Mouse (Mus musculus) left cerebral cortex, postnatal 14 days (tissue): ENCODE results near the gene Ldhb. TPM values are rescaled to one million over a fixed set of nuclear protein-coding genes. Genes with fewer than 3 reads are reported as not detected.
A peak's percentile ranks its signal among the peaks of the same experiment; 100 is the strongest.
"Not testable (repeated sequence)": the region's sequence is repeated elsewhere in the genome, so short reads cannot be mapped to it uniquely, and the experiment has no call there.

Experiments used
- DNase-seq, 2 experiments: peaks; one replicate each; pipeline ENCODE4 v3.0.0; 2021 to 2022; ENCODE audit warnings: low spot score in 2 of 2, mixed read lengths in 1 of 2
- intact Hi-C: fragments of 180-260 bp; cut with DNase I; formaldehyde crosslinking; loops from one replicate; pipeline ENCODE4 v1.15.1; 2025
- total RNA-seq, 2 experiments: library from RNA; stranded (reverse); gene quantifications; 2 replicates each; pipeline ENCODE4 v1.2.3; 2021

The Ldhb gene
- total RNA-seq, 2 experiments from 2014 or later = 689 to 743 TPM

DNA sequence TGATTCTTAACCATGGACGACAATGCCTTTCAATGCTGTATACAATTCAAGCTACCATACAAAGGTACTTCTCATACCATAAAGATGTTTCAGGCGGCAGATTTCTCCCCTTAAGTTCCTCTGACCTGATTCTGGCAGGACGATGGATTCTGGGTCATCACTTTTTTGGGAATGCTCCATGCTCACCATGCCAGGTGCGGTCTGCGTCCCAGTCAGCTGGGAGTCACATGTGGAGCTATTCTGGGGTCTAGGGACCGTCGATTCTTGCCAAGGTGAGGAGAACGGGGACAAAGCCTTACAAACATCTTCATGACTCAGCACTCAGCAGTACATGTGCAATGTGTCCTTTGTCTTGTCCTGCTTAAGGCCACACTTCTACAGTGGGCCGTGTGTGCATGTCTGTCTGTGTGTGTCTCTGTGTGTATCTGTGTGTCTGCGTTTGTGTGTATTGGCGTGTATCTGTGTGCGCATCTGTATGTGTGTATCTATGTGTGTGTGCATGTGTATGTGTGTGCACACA lies 13.9 kb upstream of the Ldhb start:
- intact Hi-C loops = no loop called here
- DNase-seq = no peak

DNA sequence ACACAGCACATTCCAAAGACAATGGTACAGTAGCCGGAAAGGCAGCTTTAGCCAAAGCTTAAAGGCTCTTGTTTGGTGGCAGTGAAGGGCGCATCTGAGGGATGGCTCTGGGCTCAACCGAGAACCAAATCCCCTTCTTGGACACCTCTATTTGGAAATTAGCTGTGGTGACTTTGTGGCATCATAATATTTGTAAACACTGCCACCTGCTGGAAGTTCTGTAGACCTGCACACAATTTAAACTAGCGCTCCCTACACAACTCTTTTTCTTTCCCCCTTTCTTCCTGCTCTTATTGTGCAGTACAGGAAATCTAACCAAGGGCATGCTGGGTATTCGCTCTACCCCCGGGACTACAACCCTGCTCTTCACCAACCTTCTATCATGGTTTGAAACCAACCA lies 11.4 kb upstream of the Ldhb start:
- intact Hi-C loops = loop anchor here (5.0 kb wide), 2 partner anchors 42 to 157 kb away; no protein-coding TSS in a partner anchor

DNA sequence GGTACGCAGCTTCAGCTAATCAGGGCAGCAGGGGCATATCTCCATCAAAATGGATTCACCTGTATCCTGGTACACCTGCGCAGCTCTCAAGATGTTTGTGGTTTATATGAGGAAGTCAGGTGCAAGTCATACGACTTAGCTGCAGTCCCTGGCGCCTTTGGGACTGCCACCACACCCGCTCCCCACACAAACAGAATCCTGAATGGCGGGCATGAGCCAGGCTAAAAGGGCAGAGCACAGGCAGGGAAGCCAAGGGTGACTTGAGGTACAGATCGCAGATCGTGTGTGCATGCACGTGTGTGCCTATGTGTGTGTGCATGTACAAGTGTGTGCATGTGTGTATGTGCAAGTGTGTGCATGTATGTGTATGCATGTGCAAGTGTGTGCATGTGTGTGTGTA lies 7.6 kb upstream of the Ldhb start:
- intact Hi-C loops = loop anchor here (5.0 kb wide), 2 partner anchors 38 to 153 kb away; no protein-coding TSS in a partner anchor
- not testable (repeated sequence) for DNase-seq

More for the DNA sequence above, 11.4 kb upstream of the Ldhb start:
- peak; percentile 30 to 33 for DNase-seq

DNA sequence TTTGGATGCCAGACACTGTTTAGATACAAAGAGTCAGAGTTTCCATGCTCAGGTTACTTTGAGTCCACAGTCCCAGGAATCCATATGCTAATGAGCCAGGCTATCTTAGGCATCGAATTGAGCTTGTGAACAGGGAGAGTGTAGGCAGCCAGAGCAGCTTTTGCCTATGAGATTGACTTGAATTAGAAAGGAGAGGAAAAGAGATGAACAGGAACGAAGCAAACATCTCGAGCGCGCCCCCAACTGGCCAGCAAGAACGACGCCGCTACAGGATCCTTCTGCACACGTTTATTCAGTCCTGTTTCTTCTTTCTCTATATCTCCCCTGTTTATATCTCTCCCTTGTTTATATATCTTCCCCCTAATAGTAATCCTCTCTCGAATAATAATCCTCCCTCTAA lies 7.2 kb upstream of the Ldhb start:
- intact Hi-C loops = loop anchor here (5.0 kb wide), 2 partner anchors 38 to 153 kb away; no protein-coding TSS in a partner anchor
- DNase-seq = peak; percentile 80 to 85

DNA sequence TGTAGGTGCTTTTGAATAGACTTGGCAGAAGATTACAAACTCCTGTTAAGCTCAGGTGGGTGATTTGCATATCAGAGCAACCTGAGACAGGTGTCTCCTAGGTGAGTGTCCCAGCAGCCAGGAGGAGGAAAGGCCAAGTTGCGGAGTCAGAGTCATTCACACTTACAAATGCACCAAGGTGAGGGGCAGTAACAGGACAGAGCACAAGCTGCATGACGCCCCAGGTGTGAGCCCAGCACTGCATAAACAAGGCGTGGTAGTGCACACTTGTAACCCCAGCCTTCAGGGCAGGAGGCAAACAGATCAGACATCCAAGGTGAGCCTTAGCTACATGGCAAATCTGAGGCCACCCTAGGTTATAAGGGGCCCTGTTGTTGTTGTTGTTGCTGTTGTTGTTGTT lies 5.1 kb upstream of the Ldhb start:
- no peak for DNase-seq
- intact Hi-C loops = no loop called here

DNA sequence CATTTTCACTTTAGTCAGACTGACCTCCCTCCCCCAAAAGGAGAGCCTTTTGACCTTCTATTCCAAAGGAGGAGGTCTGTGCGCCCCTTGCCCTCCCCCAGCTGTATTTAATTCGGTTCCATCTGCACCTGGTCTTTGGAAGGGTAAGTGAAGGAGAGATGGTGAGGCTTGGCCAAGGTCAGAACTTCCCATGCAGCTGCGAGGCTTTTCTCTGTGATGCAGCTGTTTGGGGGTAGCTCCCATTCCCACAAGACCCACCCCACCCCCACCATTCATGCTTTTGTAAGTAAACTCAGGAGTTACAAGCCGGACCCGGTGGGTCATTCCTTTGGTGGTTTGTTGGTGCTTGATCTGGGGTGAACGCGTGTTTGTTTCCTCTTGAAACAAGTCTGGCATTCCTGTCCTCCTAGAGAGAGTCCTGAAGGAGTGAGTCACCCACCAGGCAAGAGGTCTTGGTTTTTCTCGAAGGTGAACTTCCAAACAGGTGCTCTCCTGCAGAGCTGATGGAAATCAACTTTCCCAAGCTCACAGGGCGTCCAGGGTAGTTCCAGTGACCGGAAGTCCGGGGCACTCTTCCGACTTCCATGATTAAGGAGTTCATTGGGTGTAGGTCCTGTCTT lies 3.9 kb upstream of the Ldhb start:
- no peak for DNase-seq
- intact Hi-C loops = no loop called here

DNA sequence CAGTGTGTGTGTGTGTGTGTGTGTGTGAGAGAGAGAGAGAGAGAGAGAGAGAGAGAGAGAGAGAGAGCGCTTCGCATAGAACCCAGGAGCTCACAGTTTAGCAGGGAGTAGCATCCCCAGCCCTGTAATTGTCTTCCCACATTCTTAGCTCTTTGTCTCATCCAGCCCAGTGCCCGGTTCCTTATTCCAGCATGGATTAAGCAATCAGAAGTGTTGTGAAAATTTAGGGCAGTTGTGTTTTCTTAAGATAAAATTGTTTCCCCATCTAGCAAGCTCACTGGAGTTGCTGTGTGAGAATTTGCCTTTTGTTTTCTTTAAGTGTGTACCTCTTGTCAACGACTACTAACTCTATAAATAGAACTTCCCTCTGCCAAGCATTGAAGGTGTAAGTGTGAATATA lies 906 bp upstream of the Ldhb start:
- intact Hi-C loops = loop anchor here (5.0 kb wide), 1 partner anchor 121 kb away; the partner anchor contains the start of genes Golt1b and Recql
- DNase-seq = no peak

DNA sequence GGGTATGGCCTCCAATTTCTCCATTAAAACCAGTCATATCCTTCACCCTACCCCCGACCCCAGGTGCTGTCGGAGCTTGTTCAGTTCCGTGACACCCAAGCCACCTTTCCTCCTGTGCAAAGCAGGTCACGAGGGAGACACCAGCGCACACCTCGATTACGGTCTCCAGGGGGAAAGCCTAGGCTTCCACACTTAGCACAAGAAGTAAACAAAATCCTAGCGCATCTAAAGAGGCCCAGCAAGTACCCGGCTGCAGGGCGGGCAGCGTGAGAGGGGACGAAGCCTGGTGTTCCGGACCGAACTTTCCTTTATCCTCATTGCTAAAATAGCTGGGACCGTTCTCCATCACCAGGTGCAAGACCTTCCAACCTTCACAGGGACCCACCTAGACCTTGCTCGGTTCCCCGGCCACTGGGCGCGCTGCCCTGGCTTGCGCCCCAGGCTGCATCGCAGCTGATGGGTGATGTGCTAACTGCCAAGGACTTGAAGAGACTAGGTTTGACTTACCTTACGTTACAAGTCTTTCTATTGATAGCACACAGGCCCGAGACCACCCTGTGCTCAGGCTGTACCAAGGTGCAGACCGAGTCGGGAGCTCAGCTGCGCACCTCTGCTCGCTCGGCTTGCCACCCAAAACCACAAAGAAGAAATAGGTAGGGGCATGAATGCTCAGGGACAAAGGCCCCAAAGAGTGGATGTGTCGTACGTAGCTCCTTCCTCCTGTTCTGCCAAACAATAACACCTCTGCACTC lies 548 bp downstream of the Ldhb start:
- peak; percentile 20 to 27 for DNase-seq
- intact Hi-C loops = loop anchor here (5.0 kb wide), 1 partner anchor 120 kb away; the partner anchor contains the start of genes Golt1b and Recql

DNA sequence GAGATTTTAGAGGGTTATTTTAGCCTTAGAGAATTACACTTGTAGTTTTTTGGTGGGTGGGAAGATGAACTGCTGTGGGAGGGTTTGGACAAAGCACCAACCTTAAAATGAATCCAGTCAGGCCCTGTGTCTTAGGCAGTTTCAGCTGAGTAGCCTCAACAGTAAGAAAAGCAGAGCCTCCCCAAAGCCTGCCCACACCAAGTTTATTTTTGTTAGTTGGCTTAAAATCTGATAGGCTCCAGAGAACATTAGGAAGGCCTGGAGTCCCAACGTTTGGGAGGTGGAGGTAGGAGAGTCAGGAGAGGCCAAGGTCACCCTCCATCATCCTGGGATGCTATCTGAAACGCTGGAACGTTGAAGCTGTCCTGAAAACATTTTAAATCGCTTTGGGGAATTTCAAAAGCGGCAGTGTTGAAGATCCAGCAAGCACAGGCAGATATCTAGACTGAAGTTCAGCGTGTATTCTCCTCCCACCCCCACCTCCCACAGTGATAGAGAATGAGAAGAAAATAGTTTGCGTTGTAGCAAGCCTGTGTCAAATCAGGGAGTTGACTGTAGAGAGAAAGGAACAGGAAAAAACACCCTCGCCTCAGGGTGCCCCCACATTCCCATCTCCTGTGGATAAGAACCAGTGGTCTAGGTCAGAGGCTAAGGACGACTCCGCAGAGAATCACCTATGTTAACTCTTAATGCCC lies 1.3 kb downstream of the Ldhb start:
- intact Hi-C loops = loop anchor here (5.0 kb wide), 1 partner anchor 119 kb away; the partner anchor contains the start of genes Golt1b and Recql
- peak in 1 of 2 experiments; percentile 19 for DNase-seq

DNA sequence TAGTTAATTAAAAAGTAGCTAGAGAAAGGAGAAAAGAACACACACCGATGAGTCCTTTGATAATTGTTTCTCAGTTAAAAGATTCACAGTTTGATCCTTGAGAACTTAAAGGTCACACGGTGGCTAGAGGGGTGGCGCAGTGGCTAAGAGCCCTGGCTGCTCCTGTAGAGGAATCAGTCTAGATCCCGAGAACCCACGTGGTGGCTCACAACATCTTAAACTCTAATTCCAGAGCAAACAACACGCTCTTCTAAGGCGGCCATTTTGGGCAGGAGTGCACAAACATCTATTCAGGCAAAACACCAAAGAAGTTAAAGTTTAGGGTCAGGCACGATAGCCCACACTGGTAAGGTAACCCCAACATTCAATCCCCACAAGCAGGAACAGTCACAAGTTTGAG lies 4.2 kb downstream of the Ldhb start:
- intact Hi-C loops = no loop called here
- no peak for DNase-seq

DNA sequence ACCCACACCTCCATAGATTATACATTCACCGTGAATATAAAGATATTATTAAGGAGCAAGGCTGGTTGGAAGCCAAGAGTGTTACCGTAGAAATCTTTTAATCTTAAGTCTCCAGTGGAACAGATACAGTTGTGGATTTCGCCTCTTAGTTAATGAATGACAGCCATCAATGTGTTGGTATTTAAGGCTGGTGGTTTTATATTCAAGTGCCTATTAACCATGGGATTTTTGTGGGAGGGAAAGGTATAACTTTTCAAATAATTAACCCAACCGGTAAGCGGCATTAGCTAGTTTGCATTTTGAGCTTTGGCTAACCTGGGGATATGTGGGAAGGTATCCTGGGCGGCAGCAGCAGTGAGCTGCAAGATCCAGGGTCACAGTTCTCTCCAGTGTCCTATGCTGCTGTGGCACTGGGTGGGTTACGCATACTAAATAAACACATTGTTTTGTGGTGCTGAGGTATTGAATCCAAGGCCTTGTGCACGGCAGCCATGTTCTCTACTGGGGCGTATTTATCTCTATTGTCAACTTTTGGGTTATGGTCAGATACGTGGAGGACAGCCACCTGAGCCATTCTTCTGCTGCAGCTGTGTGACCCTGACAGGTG lies 5.1 kb downstream of the Ldhb start:
- no peak for DNase-seq
- intact Hi-C loops = no loop called here

DNA sequence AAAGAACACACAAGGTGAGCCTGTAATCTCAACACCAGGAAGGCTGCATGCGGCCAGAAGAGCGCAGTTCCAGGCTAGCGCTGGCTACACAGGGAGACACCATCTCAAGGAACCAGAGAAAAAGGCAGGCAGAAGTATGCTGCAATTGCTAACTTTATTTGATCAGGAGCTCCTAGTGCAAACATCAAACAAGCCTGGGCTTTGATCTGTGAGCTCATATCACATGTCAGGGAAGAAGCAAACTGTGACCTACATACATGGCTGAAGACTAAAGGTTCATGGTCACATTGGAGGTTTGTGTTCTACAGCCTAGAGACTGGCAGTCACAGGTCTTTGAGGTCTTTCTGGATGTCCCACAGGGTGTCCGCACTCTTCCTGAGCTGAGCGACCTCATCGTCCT lies 17.6 kb downstream of the Ldhb start:
- intact Hi-C loops = not testable (repeated sequence)

DNA sequence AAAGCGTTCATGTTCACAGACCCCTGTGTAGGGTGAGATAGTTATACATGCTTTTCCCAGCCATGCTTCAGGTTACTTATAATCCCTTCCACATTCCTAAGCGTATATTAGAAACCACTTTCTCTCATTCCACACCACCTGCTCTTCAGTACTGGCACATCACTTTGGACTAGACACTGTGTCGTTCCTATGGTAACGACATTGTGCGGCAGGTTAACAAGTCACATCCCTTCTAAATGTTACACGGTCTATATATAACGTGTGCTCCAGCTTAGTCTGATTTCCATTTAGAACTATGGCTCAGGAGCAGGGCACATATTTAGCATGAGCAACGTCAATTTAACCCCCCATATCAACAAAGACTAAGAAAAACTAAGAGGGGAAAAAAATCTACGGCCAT lies 20.1 kb downstream of the Ldhb start:
- DNase-seq = no peak
- intact Hi-C loops = no loop called here

More for the DNA sequence above, 17.6 kb downstream of the Ldhb start:
- DNase-seq = not testable (repeated sequence)

DNA sequence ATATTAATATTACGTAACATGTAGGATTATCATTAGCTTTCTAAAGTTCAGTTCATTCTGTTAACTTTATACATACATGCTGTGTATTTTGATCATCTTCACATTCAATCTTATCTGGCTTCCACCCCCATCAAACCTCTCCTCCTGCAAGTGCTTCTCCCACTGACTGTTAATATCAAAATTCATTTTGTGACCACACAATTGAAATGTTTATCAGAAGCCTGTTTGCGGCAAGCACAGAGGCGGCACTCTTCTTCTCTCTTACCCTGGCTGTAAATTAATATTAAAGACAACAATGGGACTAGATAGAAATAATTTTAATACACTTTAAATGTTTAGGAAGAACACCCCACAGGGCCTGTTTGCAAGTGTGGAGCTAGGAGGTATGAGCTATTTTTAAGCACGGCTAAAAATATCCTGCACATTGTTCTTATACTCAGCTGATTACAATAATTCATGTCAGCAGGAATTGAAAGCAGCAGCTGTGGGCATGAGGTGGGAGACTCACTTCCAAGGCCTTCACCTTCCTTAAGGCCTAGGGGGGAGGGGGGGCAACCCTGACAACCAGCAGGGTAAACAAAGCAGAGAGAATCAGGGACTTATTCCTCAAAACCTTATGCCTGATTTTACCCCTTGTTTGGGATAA lies 22.2 kb downstream of the Ldhb start:
- DNase-seq = no peak
- intact Hi-C loops = no loop called here

DNA sequence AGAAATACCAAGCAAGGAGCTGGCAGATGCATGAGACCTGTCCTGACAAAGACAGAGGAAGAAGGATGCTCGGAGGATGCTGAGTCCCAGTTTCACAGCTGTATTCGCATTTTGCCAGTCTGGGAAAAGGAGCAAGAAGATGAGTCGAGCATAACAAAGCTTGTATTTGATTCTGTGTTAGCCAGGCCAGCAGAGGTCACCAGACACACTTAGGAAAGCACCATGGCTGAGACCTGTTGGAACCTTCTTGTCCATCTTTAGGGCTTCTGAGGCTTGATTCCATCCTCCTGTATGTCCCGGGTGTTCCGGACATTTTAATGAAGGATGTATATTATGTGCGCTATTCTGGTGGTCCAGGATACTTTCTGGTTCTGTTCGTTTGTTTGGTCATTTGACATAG lies 30.5 kb downstream of the Ldhb start:
- intact Hi-C loops = loop anchor here (5.0 kb wide), 1 partner anchor 40 kb away; no protein-coding TSS in a partner anchor

DNA sequence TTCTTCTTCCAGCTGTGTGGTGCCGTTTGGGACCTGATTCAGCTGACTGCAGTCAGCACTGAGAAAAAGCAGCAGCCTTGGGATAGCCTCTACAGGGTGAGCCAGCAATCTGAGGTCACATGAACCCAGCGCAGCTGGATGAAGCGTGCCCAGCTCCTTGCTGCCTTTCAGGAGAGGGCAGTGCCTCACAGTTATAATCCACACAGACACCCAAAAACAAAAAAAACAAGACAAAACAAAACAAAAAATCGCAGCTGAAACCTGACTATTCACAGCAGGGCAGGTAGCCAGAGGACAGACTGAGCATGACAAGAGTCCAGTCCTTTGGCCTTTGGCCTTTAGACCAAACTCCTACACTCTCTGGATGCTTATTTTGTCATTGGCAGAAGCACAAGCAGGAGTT lies 35.0 kb downstream of the Ldhb start, which contains the start of gene Gys2:
Gys2 (minus strand) TSS at position 309 of the 403 bp plus-strand sequence.
- intact Hi-C loops = no loop called here

More for the DNA sequence above, 30.5 kb downstream of the Ldhb start:
- DNase-seq = no peak

DNA sequence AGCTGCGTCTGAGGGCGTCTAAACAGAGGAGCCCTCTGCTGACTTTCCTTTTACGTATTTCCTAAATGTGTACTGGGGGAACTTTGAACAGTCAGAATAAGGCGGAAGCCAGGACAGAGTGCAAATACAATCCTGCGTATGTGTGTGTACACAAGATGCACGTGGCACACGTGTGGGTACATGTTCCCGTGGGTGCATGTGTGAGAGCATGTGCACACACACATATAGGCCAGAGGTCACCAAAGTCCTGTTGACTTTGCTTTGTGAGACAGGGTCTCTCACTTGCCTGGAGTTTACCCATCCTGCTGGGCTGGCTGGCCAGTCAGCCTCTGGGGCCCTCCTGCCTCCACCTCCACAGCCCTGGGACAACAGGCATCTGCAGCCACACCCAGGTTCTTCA lies 36.6 kb downstream of the Ldhb start:
- no peak for DNase-seq

More for the DNA sequence above, 35.0 kb downstream of the Ldhb start, which contains the start of gene Gys2:
- no peak for DNase-seq

DNA sequence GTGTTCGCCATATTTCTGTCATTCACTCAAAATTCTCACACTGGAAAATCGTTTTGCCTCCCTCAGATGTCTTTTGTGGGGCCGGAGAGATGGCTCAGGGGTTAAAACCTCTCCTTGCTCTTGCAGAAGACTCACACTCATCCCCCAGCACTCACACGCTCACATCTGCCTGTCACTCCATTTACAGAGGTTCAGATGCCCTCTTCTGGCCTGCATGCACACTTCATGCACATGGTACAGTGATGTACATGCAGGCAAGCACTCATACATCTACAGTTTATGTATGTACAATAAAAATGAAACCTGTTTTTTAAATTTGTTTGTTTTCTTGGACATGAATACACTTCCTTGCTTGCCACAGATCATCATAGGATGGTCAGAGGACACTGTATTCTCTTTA lies 38.2 kb downstream of the Ldhb start:
- DNase-seq = peak; percentile 22 to 41
- intact Hi-C loops = no loop called here

More for the DNA sequence above, 36.6 kb downstream of the Ldhb start:
- intact Hi-C loops = no loop called here

DNA sequence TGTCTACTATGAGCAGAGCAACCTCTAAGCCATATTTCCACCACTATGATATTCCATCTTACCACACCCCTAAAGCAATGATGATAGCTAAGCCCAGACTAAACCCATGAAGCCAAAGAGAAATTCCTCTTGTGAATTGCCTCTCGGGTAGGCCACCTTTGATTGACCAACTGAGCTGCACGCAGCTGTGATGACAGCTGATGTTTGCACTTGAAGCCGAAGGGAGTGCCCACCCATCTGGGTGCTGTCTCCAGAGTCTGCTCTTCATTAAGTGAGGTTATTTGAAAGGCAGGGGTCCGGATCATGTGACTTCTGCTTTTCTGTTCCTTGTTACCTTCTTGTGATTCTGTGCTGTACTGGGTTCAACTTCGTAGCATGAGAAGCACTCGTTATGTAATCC lies 45.6 kb downstream of the Ldhb start:
- no peak for DNase-seq
- intact Hi-C loops = no loop called here
